Mouse (Mus musculus) ZHBTc4 (cell line): ENCODE results near the gene Ppp4r1.

Experiments
- DNase-seq: peaks from one replicate; pipeline ENCODE4 v3.0.0-alpha.2; 2011; ENCODE audit warnings: low read depth, low spot score

Gene Ppp4r1

GRCm38 (mm10) chr17:65771951-65772934, 10.1 kb upstream of the Ppp4r1 start, which contains the start of gene Rab31:
Gene Rab31 (minus strand): TSS chr17:65772752.
- DNase-seq, result peak; percentile 62

DNA sequence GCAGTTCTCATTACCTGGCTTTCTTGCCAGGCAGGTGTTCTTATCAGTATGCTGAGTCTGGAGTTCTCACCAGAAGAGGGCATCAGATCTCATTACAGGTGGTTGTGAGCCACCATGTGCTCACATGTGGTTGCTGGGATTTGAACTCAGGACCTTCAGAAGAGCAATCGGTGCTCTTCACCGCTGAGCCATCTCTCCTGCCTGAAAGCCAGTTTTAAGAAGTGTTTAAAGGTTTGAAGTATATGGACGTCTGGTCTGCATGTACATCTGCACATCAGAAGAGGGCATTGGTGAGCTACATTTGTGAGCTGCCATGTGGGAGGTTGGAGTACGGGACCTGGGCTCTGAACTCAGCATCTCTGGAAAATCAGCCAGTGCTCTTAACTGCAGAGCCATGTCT, 8.8 kb upstream of the Ppp4r1 start:
- DNase-seq, result no peak

GRCm38 (mm10) chr17:65774439-65774838, 7.9 kb upstream of the Ppp4r1 start:
- DNase-seq, result no peak

DNA sequence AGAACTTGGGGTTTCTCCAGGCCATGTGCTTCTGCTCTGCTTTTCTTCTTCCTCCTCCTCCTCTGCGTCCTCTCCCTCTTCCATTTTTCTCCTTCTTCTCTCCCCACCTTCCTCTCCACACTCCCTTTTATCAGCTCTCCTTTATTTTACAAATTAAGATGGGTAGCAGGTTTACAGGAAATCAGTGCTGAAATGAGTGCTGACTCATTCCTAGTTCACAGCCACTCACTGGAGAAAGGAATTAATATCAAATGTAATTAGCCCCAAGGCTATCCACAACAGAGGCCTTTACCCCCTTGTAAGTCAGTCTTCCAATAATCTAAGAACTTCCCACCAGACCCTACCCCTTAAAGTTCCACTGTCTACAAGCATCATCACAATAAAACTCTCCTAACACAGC, 6.1 kb upstream of the Ppp4r1 start:
- DNase-seq, result no peak

GRCm38 (mm10) chr17:65777461-65777860, 4.9 kb upstream of the Ppp4r1 start:
- peak; percentile 85 for DNase-seq

DNA sequence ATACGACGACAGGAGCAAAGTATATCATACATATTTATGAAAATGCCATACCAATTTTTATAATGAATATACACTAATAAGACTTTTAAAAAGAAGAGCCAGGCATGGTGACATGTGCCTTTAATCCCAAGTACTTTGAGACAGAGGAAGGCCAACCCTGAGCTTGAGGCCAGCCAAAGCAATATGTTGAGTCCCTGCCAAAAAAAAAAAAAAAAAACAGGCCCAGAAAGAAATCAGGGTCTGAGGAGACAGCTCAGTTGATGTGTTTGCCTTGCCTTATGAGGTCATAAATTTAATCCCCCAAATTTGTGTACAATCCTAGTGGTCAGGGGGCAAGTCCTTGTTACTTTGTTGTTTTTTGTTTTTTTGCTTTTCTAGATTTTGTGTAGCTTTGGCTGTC, 1.4 kb upstream of the Ppp4r1 start:
- no peak for DNase-seq

DNA sequence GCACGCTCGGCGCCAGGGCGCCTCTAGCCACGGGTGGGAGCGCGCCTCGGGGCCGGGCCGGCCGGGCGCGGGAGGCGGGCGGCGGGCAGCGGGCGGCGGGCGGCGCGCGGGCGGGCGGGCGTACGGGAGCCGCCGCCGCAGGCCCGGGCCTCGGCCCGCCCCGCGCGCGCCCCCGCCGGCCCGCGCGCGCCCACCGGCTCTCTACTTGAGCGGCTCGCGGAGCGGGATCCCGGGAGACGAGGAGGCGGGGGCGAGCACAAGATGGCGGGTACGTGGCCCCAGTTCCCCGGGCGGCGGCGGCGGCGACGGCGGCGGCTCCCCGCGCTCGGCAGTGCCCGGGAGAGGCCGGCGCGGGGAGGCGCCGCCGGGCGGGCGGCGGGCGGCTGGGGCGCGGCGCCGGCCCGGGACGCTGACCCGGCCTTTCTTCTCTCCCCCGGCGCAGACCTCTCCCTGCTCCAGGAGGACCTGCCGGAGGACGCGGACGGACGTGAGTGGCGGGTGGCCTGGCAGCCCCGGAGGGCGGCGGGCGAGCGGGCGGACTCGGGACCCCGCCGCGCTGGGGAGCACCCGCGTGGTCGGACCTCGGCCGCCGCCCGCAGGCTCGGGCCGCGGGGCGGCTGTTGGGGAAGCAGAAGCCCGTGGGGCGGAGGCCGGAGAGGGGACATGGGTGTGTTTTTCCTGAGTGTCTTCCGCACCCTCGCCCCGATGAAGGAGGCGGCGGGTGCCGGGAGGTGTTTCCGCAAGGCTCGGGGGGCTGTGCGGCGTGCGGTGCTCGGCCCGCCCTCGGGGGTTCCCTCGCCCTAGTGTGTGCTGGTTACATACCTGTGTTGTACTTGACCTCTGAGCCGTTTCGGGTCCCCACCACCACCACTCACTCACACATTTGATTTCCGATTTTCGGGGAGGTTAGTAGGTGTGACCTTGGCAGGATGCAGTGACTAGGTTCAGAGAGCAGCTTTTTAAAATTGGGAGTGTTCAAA, 1.1 kb downstream of the Ppp4r1 start:
- peak; percentile 54 for DNase-seq

DNA sequence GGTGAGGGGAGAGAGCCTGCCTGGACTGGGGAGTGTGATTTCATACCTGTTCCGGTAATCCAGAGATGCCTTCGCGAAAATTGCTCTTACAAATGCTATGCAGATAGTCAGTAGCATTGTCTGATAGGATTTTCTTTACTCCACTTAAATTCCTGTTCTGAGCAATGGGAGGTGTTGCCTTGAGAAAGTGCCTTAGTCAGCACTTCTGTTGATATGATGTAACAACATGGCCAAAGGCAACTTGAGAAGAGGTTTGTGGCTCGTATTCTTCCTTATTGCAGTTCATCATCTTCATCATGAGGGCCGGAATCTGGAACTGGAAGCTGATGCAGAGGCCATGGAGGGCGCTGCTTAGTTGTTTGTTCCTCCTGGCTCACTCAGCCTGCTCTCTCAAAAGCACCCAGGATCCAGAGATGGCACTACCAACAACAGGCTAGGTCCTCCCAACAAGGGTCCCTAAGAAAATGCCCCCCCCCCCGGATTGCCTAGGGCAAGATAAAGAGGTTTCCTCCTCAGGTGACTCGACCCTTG, 2.3 kb downstream of the Ppp4r1 start:
- DNase-seq, result no peak

- no peak for DNase-seq
Measured at GRCm38 (mm10) chr17:65785707-65786106, 3.3 kb downstream of the Ppp4r1 start.

- peak; percentile 64 for DNase-seq
Measured at GRCm38 (mm10) chr17:65786225-65786624, 3.9 kb downstream of the Ppp4r1 start.

- DNase-seq, result no peak
Measured at GRCm38 (mm10) chr17:65787261-65787660, 4.9 kb downstream of the Ppp4r1 start.

- peak; percentile 31 for DNase-seq
Measured at GRCm38 (mm10) chr17:65788542-65789291, 6.3 kb downstream of the Ppp4r1 start.

GRCm38 (mm10) chr17:65789576-65789975, 7.2 kb downstream of the Ppp4r1 start:
- no peak for DNase-seq

GRCm38 (mm10) chr17:65791161-65791560, 8.8 kb downstream of the Ppp4r1 start:
- no peak for DNase-seq

DNA sequence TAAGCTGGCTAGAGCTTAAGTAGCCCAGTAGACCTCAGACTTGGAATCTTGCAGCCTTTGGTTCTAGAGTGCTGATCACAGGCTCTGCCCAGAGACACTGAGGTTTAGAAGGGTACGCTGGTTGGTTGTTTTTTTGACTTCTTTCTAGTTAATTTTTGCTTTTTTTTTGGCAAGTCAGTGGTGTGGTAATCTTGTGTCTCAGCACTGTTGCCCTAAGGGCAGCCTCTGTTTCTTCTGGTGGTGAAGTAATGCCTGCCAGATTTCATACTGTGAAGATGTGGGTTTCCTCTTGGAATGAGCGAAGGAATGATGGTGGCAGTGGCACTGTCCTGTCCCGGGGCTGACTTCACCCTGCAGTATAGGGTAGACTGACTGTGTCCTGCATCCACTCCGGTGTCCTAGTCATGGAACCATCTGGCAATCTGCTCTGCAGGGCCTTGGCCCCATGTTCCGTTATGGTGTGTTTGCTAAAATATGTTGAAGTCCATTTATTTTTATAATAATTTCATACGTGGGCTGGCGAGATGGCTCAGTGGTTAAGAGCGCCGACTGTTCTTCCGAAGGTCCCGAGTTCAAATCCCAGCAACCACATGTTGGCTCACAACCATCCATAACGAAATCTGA, 11.0 kb downstream of the Ppp4r1 start:
- no peak for DNase-seq

DNA sequence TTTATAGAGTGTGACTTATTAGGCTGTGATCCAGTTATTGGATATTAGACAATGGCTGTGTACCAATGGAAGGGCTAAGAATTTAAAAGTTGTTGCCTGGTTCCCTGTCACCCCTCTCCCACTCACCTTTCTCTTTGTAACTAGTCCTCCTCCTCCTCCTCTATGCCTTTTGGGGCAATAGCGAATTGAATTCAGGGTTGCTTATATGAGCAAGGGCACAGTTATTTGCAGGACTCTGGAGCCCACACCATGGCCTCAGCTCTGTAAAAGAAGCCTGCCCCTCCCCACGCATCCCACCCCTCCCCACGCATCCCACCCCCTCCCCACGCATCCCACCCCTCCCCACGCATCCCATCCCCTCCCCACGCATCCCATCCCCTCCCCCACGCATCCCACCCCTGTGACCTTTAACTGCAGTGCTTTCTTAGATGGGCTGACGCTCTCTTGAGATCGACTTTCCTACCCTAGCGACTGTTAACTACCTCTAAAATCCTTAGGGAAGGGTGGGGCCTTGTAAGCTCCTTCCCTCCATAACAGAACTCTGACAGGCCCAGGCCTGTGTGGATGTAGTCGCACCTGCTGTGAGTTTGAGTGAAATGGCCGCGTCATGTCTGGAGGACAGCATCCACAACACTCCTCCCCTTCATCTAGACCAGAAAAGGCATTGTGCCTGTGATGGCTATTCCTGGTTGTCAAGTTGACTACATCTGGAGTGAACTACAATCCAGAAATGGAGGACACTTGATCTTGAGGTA, 11.9 kb downstream of the Ppp4r1 start:
- peak; percentile 64 for DNase-seq

- DNase-seq, result peak; percentile 43
Measured at GRCm38 (mm10) chr17:65796056-65796455, 13.7 kb downstream of the Ppp4r1 start.

- no peak for DNase-seq
Measured at GRCm38 (mm10) chr17:65798446-65798845, 16.1 kb downstream of the Ppp4r1 start.

GRCm38 (mm10) chr17:65799353-65799752, 17.0 kb downstream of the Ppp4r1 start:
- no peak for DNase-seq

GRCm38 (mm10) chr17:65800451-65800850, 18.1 kb downstream of the Ppp4r1 start:
- DNase-seq, result no peak
